Mouse (Mus musculus) MEL (cell line): ENCODE measurements at regions not wholly inside any gene's neighbourhood (a gene's known extent, or its start where the extent isn't known, plus 50 kb on each side); places are given as distances from the start of the nearest gene placed in this dataset.

Source experiments
- DNase-seq: peaks from one replicate; pipeline ENCODE4 v3.0.0; 2011; ENCODE audit warnings: low read depth, low spot score
- H3K27ac ChIP-seq: 2 replicates; pipeline ENCODE4 v1.5.1; 2012; ENCODE audit warnings: low read depth, mild to moderate bottlenecking, control low read depth, low read length, moderate library complexity; ENCODE audit not compliant: control insufficient read depth
- H3K27me3 ChIP-seq, 2 experiments: fragments of 150-350 bp in 1 of 2; sonication (generic) in 1 of 2; 2 replicates each; pipeline ENCODE4 v1.6.1; 2012; ENCODE audit warnings: low read length in 2 of 2, mild to moderate bottlenecking in 2 of 2, improper control_type of control experiment in 1 of 2, moderate library complexity in 1 of 2; ENCODE audit not compliant: insufficient read depth in 2 of 2, control insufficient read depth in 1 of 2
- H3K36me3 ChIP-seq, 2 experiments: 2 replicates each; pipeline ENCODE4 v1.6.1; 2012 to 2014; ENCODE audit warnings: low read length in 2 of 2, improper control_type of control experiment in 1 of 2, inconsistent platforms in 1 of 2, mild to moderate bottlenecking in 1 of 2; ENCODE audit not compliant: insufficient read depth in 2 of 2, control insufficient read depth in 1 of 2
- H3K4me1 ChIP-seq, 2 experiments: fragments of 150-350 bp in 1 of 2; sonication (generic) in 1 of 2; 2 replicates each; pipeline ENCODE4 v1.6.1; 2012; ENCODE audit warnings: low read length in 2 of 2, improper control_type of control experiment in 1 of 2, mild to moderate bottlenecking in 1 of 2; ENCODE audit not compliant: insufficient read depth in 2 of 2, control insufficient read depth in 1 of 2
- H3K4me3 ChIP-seq, 2 experiments: fragments of 150-350 bp in 1 of 2; sonication (generic) in 1 of 2; 2 replicates each; pipeline ENCODE4 v1.5.1; 2012; ENCODE audit warnings: low read depth in 2 of 2, low read length in 2 of 2, mild to moderate bottlenecking in 2 of 2, moderate library complexity in 2 of 2, control low read depth in 1 of 2, improper control_type of control experiment in 1 of 2; ENCODE audit not compliant: control insufficient read depth in 1 of 2, insufficient read depth in 1 of 2
- H3K79me2 ChIP-seq: 2 replicates; pipeline ENCODE4 v1.6.1; 2012; ENCODE audit warnings: mild to moderate bottlenecking, low read length, moderate library complexity; ENCODE audit not compliant: control insufficient read depth, poor library complexity, insufficient read depth
- H3K9ac ChIP-seq: 2 replicates; pipeline ENCODE4 v1.6.1; 2012; ENCODE audit warnings: low read depth, mild to moderate bottlenecking, control low read depth, low read length, moderate library complexity; ENCODE audit not compliant: control insufficient read depth, poor library complexity, severe bottlenecking
- H3K9me3 ChIP-seq: fragments of 150-350 bp; sonication (generic); replicated peaks from 2 replicates; pipeline ENCODE4 v1.6.1; 2012; ENCODE audit warnings: mild to moderate bottlenecking, low read length, improper control_type of control experiment, moderate library complexity; ENCODE audit not compliant: insufficient read depth
- BHLHE40 ChIP-seq: IDR thresholded peaks from 2 replicates; pipeline ENCODE4 v1.6.1; 2012; ENCODE audit warnings: low read depth, mild to moderate bottlenecking, inconsistent platforms, low read length, improper control_type of control experiment, borderline replicate concordance
- CHD1 ChIP-seq: IDR thresholded peaks from 2 replicates; pipeline ENCODE4 v1.6.1; 2012; ENCODE audit warnings: low read depth, mild to moderate bottlenecking, inconsistent platforms, low read length, improper control_type of control experiment
- CHD2 ChIP-seq: IDR thresholded peaks from 2 replicates; pipeline ENCODE4 v1.6.1; 2011; ENCODE audit warnings: low read length, improper control_type of control experiment
- CTCF ChIP-seq, 3 experiments: IDR thresholded peaks in 2 of 3; conservative IDR thresholded peaks in 1 of 3; 2 replicates each; pipeline ENCODE4 v1.5.1; 2011 to 2012; ENCODE audit warnings: low read length in 3 of 3, low read depth in 2 of 3, mild to moderate bottlenecking in 2 of 3, improper control_type of control experiment in 1 of 3, inconsistent platforms in 1 of 3, mixed read lengths in 1 of 3, moderate library complexity in 1 of 3; ENCODE audit not compliant: control insufficient read depth in 1 of 3, insufficient read depth in 1 of 3, poor library complexity in 1 of 3, severe bottlenecking in 1 of 3
- E2F4 ChIP-seq: IDR thresholded peaks from 2 replicates; pipeline ENCODE4 v1.6.1; 2011; ENCODE audit warnings: low read depth, low read length, improper control_type of control experiment, borderline replicate concordance
- ELF1 ChIP-seq: IDR thresholded peaks from 2 replicates; pipeline ENCODE4 v1.6.1; 2014; ENCODE audit warnings: low read depth, mild to moderate bottlenecking, inconsistent platforms, low read length, improper control_type of control experiment, moderate library complexity
- GATA1 ChIP-seq: IDR thresholded peaks from 2 replicates; pipeline ENCODE4 v1.6.1; 2011; ENCODE audit warnings: low read depth, low read length, improper control_type of control experiment
- JUND ChIP-seq: IDR thresholded peaks from 2 replicates; pipeline ENCODE4 v1.6.1; 2011; ENCODE audit warnings: low read depth, mild to moderate bottlenecking, improper control_type of control experiment, low read length
- KAT2A ChIP-seq: conservative IDR thresholded peaks from 2 replicates; pipeline ENCODE4 v1.6.1; 2012; ENCODE audit warnings: low read depth, low read length, improper control_type of control experiment, inconsistent platforms
- MAFK ChIP-seq: IDR thresholded peaks from 2 replicates; pipeline ENCODE4 v1.6.1; 2011; ENCODE audit warnings: low read depth, mild to moderate bottlenecking, low read length, improper control_type of control experiment, borderline replicate concordance
- MAX ChIP-seq: IDR thresholded peaks from 2 replicates; pipeline ENCODE4 v1.6.1; 2011; ENCODE audit warnings: low read length, improper control_type of control experiment
- MEF2A ChIP-seq: IDR thresholded peaks from 2 replicates; pipeline ENCODE4 v1.6.1; 2014; ENCODE audit warnings: low read depth, mild to moderate bottlenecking, inconsistent platforms, low read length, improper control_type of control experiment; ENCODE audit not compliant: poor library complexity, insufficient replicate concordance, severe bottlenecking; ENCODE audit errors: extremely low read depth
- MXI1 ChIP-seq: IDR thresholded peaks from 2 replicates; pipeline ENCODE4 v1.6.1; 2011; ENCODE audit warnings: mild to moderate bottlenecking, low read depth, low read length, improper control_type of control experiment
- MYC ChIP-seq: IDR thresholded peaks from 2 replicates; pipeline ENCODE4 v1.6.1; 2011; ENCODE audit warnings: low read depth, mild to moderate bottlenecking, low read length, improper control_type of control experiment, moderate library complexity
- NRF1 ChIP-seq: IDR thresholded peaks from 2 replicates; pipeline ENCODE4 v1.6.1; 2014; ENCODE audit warnings: low read depth, mild to moderate bottlenecking, inconsistent platforms, low read length, improper control_type of control experiment, moderate library complexity; ENCODE audit not compliant: poor library complexity, insufficient read depth, severe bottlenecking
- SMC3 ChIP-seq: IDR thresholded peaks from 2 replicates; pipeline ENCODE4 v1.6.1; 2011; ENCODE audit warnings: low read depth, low read length, improper control_type of control experiment
- TAL1 ChIP-seq: IDR thresholded peaks from 2 replicates; pipeline ENCODE4 v1.6.1; 2012; ENCODE audit warnings: mild to moderate bottlenecking, inconsistent platforms, low read length, moderate library complexity, mixed read lengths
- TCF12 ChIP-seq: IDR thresholded peaks from 2 replicates; pipeline ENCODE4 v1.6.1; 2014; ENCODE audit warnings: low read depth, mild to moderate bottlenecking, inconsistent platforms, low read length, improper control_type of control experiment, moderate library complexity
- USF1 ChIP-seq: IDR thresholded peaks from 2 replicates; pipeline ENCODE4 v1.6.1; 2014; ENCODE audit warnings: low read depth, mild to moderate bottlenecking, inconsistent platforms, low read length, improper control_type of control experiment, moderate library complexity
- ZNF384 ChIP-seq: IDR thresholded peaks from 2 replicates; pipeline ENCODE4 v1.6.1; 2012; ENCODE audit warnings: low read depth, mild to moderate bottlenecking, inconsistent platforms, low read length, improper control_type of control experiment

DNA sequence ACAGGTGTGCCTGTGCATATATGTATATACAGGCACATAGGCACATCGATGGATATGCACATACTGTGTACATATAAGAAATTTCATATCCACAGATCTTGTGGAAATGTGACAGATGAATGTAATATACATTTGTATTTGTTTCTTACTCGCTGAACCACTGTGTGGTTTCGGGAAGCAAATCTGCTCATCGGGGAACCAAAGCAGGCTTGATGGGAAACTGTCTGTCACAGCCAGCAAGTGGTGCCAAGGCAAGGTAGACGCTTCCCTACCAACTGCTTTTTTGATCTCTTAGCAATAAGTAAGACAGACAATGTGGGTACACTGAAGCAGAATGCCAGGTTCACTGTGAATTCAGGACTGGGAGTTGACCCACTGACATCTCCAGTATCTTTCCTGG, 80.3 kb upstream of the Sdk1 start:
- H3K36me3 ChIP-seq: no peaks in the 10 kb centered on the region
- H3K27me3 ChIP-seq: no peaks in the 10 kb centered on the region
- H3K79me2 ChIP-seq: no peaks in the 10 kb centered on the region
- no peaks in the 10 kb centered on the region for H3K4me1 ChIP-seq
- TF ChIP-seq SMC3: no peak
- no peak for TF ChIP-seq E2F4
- no peak for TF ChIP-seq MXI1
- no peak for TF ChIP-seq CHD1
- TF ChIP-seq USF1: no peak
- no peak for TF ChIP-seq MAX
- TF ChIP-seq ELF1: no peak
- TF ChIP-seq MAFK: no peak
- TF ChIP-seq CTCF (IDR thresholded peaks at IDR 0.05 in 2 of 3, conservative IDR thresholded peaks at IDR 0.05 in 1 of 3; ENCODE audit: control insufficient read depth in 1 of 3, insufficient read depth in 1 of 3, low read depth in 2 of 3, low read length in 3 of 3, poor library complexity in 1 of 3, severe bottlenecking in 1 of 3): no peak
- TF ChIP-seq NRF1: no peak
- TF ChIP-seq CHD2: no peak
- no peak for TF ChIP-seq TAL1
- no peaks in the 10 kb centered on the region for H3K9me3 ChIP-seq
- H3K9ac ChIP-seq: no peak overlapping the region
- no peak overlapping the region for H3K27ac ChIP-seq
- no peak for DNase-seq
- H3K4me3 ChIP-seq: no peak overlapping the region

DNA sequence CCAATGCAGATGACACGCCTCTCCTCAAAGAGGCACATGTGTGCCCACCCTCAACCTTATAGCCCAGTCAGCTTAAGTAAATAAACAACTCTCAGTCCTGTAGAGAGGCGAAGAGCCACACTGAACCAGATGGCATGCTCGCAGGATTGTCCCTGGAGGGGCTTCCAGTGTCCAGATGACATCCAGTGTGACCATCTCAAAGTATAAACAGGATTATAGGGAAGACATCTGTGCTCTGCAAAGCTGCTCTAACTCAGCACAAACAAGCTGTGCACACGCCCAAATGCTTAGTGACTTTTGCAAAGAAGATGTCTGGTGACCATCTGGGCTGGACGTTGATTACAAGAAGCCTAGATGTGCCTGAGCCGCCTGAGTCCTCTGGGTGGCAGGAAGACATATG, 58.8 kb upstream of the Sdk1 start:
- Histone ChIP-seq H3K4me1 (no peaks in the 10 kb centered on the region), H3K4me3 (no peak overlapping the region), H3K9me3 (no peaks in the 10 kb centered on the region), H3K9ac (no peak overlapping the region)
- TF ChIP-seq BHLHE40: no peak
- no peak for TF ChIP-seq SMC3
- TF ChIP-seq TAL1: no peak
- TF ChIP-seq E2F4: no peak
- no peak for TF ChIP-seq JUND
- no peak for TF ChIP-seq ZNF384
- no peak for TF ChIP-seq KAT2A
- TF ChIP-seq GATA1: no peak
- TF ChIP-seq CTCF (IDR thresholded peaks at IDR 0.05 in 2 of 3, conservative IDR thresholded peaks at IDR 0.05 in 1 of 3; ENCODE audit: control insufficient read depth in 1 of 3, insufficient read depth in 1 of 3, low read depth in 2 of 3, low read length in 3 of 3, poor library complexity in 1 of 3, severe bottlenecking in 1 of 3): no peak
- no peak for TF ChIP-seq MAFK
- no peak for TF ChIP-seq TCF12
- no peak for TF ChIP-seq CHD1
- TF ChIP-seq MYC: no peak
- TF ChIP-seq MEF2A: no peak
- TF ChIP-seq USF1: no peak
- TF ChIP-seq, all 39 proteins: peak for 0
- Histone ChIP-seq H3K36me3 (no peaks in the 10 kb centered on the region), H3K79me2 (no peaks in the 10 kb centered on the region), H3K27ac (no peak overlapping the region), H3K27me3 (no peaks in the 10 kb centered on the region)
- no peak for DNase-seq
